Mouse (Mus musculus) myocyte (in vitro differentiated cells): ENCODE measurements around the gene Tedc1.

Source experiments
- E2F4 ChIP-seq: IDR thresholded peaks from one replicate; pipeline ENCODE4 v1.6.1; 2011; ENCODE audit warnings: mild to moderate bottlenecking, control low read depth, moderate library complexity; ENCODE audit not compliant: insufficient read depth
- MAX ChIP-seq: IDR thresholded peaks from one replicate; pipeline ENCODE4 v1.6.1; 2011; ENCODE audit warnings: low read depth, mild to moderate bottlenecking, control low read depth
- MYOD1 ChIP-seq, 3 experiments: IDR thresholded peaks; one replicate each; pipeline ENCODE4 v1.6.1; 2011; ENCODE audit warnings: control low read depth in 2 of 3, low read depth in 2 of 3, mild to moderate bottlenecking in 2 of 3, moderate library complexity in 1 of 3; ENCODE audit not compliant: insufficient read length in 2 of 3, control insufficient read depth in 1 of 3
- MYOG ChIP-seq, 3 experiments: IDR thresholded peaks; one replicate each; pipeline ENCODE4 v1.6.1; 2011; ENCODE audit warnings: control low read depth in 2 of 3, low read depth in 2 of 3, mild to moderate bottlenecking in 2 of 3; ENCODE audit not compliant: insufficient read length in 2 of 3, control insufficient read depth in 1 of 3, insufficient read depth in 1 of 3
- POLR2A ChIP-seq: IDR thresholded peaks from one replicate; pipeline ENCODE4 v1.6.1; 2011; ENCODE audit warnings: low read depth, mild to moderate bottlenecking, control low read depth, moderate library complexity; ENCODE audit not compliant: insufficient read length
- POLR2AphosphoS2 ChIP-seq: IDR thresholded peaks from one replicate; pipeline ENCODE4 v1.6.1; 2011; ENCODE audit warnings: low read depth, control low read depth; ENCODE audit not compliant: insufficient read length
- REST ChIP-seq: IDR thresholded peaks from one replicate; pipeline ENCODE4 v1.6.1; 2011; ENCODE audit warnings: mild to moderate bottlenecking, control low read depth, moderate library complexity; ENCODE audit not compliant: insufficient read depth, insufficient read length
- SRF ChIP-seq: IDR thresholded peaks from one replicate; pipeline ENCODE4 v1.6.1; 2011; ENCODE audit warnings: low read depth; ENCODE audit not compliant: control insufficient read depth, insufficient read length
- TCF12 ChIP-seq: IDR thresholded peaks from one replicate; pipeline ENCODE4 v1.6.1; 2011; ENCODE audit warnings: mild to moderate bottlenecking, control low read depth; ENCODE audit not compliant: poor library complexity, insufficient read depth, severe bottlenecking
- TCF3 ChIP-seq: IDR thresholded peaks from one replicate; pipeline ENCODE4 v1.6.1; 2011; ENCODE audit warnings: low read depth, control low read depth; ENCODE audit not compliant: insufficient read length
- USF1 ChIP-seq: IDR thresholded peaks from one replicate; pipeline ENCODE4 v1.6.1; 2011; ENCODE audit warnings: low read depth, mild to moderate bottlenecking, control low read depth, moderate library complexity

- TF ChIP-seq MAX (no peak), POLR2A (no peak), TCF12 (no peak), POLR2AphosphoS2 (no peak), SRF (no peak), REST (no peak), MYOD1 (IDR thresholded peaks at IDR 0.05; ENCODE audit: control insufficient read depth in 1 of 3, insufficient read length in 2 of 3, low read depth in 2 of 3) (no peak), E2F4 (no peak), TCF3 (no peak), USF1 (no peak), MYOG (IDR thresholded peaks at IDR 0.05; ENCODE audit: control insufficient read depth in 1 of 3, insufficient read depth in 1 of 3, insufficient read length in 2 of 3, low read depth in 2 of 3) (no peak)
These were observed 20.8 kb upstream of the Tedc1 start for GRCm38 (mm10) chr12:113135401-113135800.
